Mouse (Mus musculus): Measurements from ENCODE around the gene Gpr89.

Gene Gpr89

DNA sequence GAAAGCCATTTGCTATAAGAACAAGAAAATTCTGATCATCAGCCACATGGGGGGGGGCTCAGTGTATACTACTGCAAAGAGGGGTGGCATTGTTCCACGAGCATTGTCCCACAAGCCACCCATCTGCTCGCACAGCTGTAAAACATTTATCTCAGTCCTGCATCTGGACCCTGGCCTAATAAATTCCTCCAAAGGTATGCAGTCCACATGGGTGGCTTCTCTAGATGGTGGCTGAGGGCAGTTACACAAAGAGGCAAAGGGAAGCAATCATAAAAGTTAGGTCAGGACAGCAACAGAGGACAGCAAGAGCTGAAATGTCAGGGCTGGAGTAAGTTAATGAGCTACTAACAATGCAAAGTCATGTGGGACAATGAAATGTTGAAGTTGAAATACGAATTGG is 81.4 kb downstream of the Gpr89 start:
- DNase-seq (ENCODE audit: low spot score), result no peak

DNA sequence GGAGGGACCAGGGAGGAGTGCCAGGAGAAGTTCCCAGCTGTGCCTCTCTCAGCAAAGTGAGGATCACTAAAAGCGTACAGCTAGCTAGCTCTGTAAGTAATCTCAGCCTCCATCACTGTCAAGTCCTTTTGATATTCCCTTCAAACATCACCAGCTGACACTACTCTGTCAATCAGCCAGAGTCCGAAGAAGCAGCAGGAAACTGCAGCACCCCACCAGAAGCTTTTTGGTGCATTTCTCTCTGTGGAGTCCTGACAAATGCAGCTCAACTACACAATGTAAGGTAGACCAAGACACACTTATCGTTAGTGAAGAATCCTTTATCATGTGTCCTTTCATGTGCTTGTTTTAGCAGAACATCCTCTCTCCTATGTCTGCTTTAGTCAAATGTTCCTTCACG is 83.6 kb downstream of the Gpr89 start:
- no peak for DNase-seq (ENCODE audit: low spot score)

DNA sequence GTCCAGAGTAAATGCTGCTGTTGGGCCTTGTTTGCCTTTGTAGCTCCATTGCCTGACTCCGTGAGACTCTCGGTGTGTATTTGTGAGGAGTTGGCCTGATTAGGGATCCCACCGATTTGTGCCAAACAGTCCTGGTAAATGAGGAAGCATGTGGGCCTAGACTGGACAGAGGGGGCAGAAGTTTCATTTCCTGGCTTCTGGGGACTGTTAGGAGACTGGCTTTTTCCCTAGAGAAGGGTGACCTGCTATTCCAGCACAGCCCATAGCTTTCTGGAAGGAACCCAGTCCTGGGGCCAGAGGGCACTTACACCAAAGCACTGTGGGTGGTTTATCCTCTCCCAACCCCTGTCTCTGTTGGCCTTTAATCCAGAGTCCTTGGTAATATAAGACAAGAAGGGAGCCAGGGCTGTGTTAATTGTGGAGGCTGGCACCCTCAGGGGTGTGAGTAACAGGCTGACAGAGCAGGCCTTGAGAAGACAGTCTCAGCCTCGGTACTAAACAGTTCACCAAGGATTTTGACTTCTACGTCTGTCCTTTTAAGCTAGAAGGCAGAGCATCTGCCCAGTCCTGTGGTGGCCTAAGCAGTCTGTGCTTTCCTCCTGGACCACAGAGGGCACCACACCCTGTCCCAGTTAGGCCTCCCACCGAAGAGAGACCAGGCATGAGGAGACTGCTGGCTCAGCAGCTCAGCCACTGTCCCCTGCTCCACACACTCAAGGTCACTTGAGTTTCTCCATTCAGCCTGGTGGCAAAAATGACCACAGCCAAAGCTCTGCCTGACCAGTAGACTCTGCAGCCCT is 84.8 kb downstream of the Gpr89 start:
- no peak for DNase-seq (ENCODE audit: low spot score)
